Mouse (Mus musculus) hindbrain, embryonic 14.5 days (tissue): Measurements from ENCODE around the gene Ccdc9. TPM values are rescaled to one million over a fixed set of nuclear protein-coding genes. Genes with fewer than 3 reads are reported as not detected.
"Not testable (repeated sequence)": the region's sequence is repeated elsewhere in the genome, so short reads cannot be mapped to it uniquely, and the experiment has no call there.

ENCODE experiments used
- ATAC-seq: fragments of 200-750 bp; cut with Nextera tagmentation; 2 replicates; pipeline ENCODE4 v1.8.0; 2017; ENCODE audit warnings: moderate number of reproducible peaks, mild to moderate bottlenecking, moderate TSS enrichment, moderate library complexity; ENCODE audit not compliant: low FRiP score
- DNase-seq: peaks from one replicate; pipeline ENCODE4 v3.0.0-alpha.2; 2015; ENCODE audit warnings: low spot score
- H3K27ac ChIP-seq: fragments of 300-500 bp; sonication (generic); 2 replicates; pipeline ENCODE4 v1.5.1; 2014; ENCODE audit warnings: mild to moderate bottlenecking, moderate library complexity
- H3K27me3 ChIP-seq: fragments of 300-500 bp; sonication (generic); 2 replicates; pipeline ENCODE4 v1.6.1; 2014; ENCODE audit warnings: mild to moderate bottlenecking, low read length, mixed read lengths; ENCODE audit not compliant: control insufficient read depth, insufficient read depth
- H3K36me3 ChIP-seq: fragments of 300-500 bp; sonication (generic); replicated peaks from 2 replicates; pipeline ENCODE4 v1.6.1; 2014; ENCODE audit not compliant: control insufficient read depth, insufficient read depth
- H3K4me1 ChIP-seq: fragments of 300-500 bp; sonication (generic); replicated peaks from 2 replicates; pipeline ENCODE4 v1.6.1; 2014; ENCODE audit warnings: antibody characterized with exemption, low read length, mixed read lengths; ENCODE audit not compliant: control insufficient read depth, insufficient read depth
- H3K4me2 ChIP-seq: fragments of 300-500 bp; sonication (generic); replicated peaks from 2 replicates; pipeline ENCODE4 v1.6.1; 2014; ENCODE audit warnings: mild to moderate bottlenecking, moderate library complexity
- H3K4me3 ChIP-seq: fragments of 300-500 bp; sonication (generic); replicated peaks from 2 replicates; pipeline ENCODE4 v1.5.1; 2014; ENCODE audit warnings: mild to moderate bottlenecking, low read length
- H3K9ac ChIP-seq: fragments of 300-500 bp; sonication (generic); 2 replicates; pipeline ENCODE4 v1.6.1; 2014
- H3K9me3 ChIP-seq: fragments of 300-500 bp; sonication (generic); 2 replicates; pipeline ENCODE4 v1.6.1; 2016; ENCODE audit warnings: low read length; ENCODE audit not compliant: control insufficient read depth
- WGBS: fragments of 180-500 bp; shearing (Covaris S2); extraction: QIAGEN DNeasy Blood & Tissue Kit; methylation state at CpG from one replicate; pipeline ENCODE4 v1.1.7; 2014; 5-methylcytosine and 5-hydroxymethylcytosine counted together
- polyA plus RNA-seq: library from polyadenylated mRNA; unstranded; fragments of >200 nt; fragmentation: Nextera tagmentation; extraction: Ambion mirVana; gene quantifications from 2 replicates; pipeline ENCODE4 v1.2.1, GENCODE M21; 2014

Gene Ccdc9
- polyA plus RNA-seq, 1 experiment from 2014 or later = 17.0 TPM

- H3K4me3 ChIP-seq = no peak overlapping the region
Measured at GRCm38 (mm10) chr7:16263843-16264242, 22.8 kb downstream of the Ccdc9 start.

DNA sequence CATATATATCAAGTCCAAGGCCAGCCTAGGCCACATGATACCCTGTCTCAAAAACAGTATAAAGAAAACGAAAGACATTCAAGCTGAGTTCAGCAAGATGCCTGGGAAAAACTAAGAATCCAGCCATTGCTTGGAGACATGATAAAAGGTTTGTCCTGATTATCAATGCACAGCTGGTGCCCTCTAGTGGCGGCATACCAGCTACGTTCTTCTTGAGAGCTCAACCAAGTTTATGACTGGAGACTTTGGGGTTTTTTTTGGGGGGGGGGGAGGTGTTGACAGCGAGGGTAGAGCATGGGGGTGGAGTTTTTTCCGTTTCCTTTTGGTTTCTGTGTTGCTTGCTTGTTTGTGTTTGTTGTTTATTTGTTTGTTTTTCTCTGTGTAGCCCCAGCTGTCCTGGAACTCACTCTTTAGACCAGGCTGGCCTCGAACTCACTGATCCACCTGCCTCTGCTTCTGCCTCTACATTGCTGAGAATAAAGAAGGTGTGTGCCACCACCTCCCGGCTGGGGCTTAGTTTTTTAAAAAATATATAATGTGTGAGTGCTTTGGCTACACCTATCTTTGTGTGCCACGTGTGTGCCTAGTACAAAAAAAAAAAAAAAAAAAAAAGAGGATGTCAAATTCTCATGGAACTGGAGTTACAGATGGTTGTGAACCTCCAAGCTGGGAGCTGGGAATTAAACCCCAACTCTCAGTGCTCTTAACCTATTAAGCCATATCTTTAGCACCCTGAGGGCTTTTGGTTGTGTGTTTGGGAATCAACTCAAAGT lies 23.4 kb downstream of the Ccdc9 start:
- H3K9me3 ChIP-seq = peaks cover 8% of the 10 kb centered on the region; the same call in 1 of the 2 replicates
- H3K4me3 ChIP-seq = no peak overlapping the region
- no peaks in the 10 kb centered on the region for H3K4me1 ChIP-seq
- H3K27ac ChIP-seq = no peak overlapping the region
- 28% methylated on average over 8 of the region's 8 CpGs for WGBS
- ATAC-seq (no peak), DNase-seq (peak; percentile 77)
- no peaks in the 10 kb centered on the region for H3K27me3 ChIP-seq
- H3K9ac ChIP-seq = no peak overlapping the region
- no peak overlapping the region for H3K4me2 ChIP-seq
- no peaks in the 10 kb centered on the region for H3K36me3 ChIP-seq

More at GRCm38 (mm10) chr7:16263843-16264242, 22.8 kb downstream of the Ccdc9 start:
- DNase-seq = no peak
- peaks cover 8% of the 10 kb centered on the region; the same call in 1 of the 2 replicates for H3K9me3 ChIP-seq
- WGBS = 79% methylated on average over 5 of the region's 5 CpGs
- no peaks in the 10 kb centered on the region for H3K36me3 ChIP-seq
- no peak overlapping the region for H3K4me2 ChIP-seq
- ATAC-seq = no peak
- H3K27me3 ChIP-seq = no peaks in the 10 kb centered on the region
- H3K9ac ChIP-seq = no peak overlapping the region
- no peaks in the 10 kb centered on the region for H3K4me1 ChIP-seq
- no peak overlapping the region for H3K27ac ChIP-seq

DNA sequence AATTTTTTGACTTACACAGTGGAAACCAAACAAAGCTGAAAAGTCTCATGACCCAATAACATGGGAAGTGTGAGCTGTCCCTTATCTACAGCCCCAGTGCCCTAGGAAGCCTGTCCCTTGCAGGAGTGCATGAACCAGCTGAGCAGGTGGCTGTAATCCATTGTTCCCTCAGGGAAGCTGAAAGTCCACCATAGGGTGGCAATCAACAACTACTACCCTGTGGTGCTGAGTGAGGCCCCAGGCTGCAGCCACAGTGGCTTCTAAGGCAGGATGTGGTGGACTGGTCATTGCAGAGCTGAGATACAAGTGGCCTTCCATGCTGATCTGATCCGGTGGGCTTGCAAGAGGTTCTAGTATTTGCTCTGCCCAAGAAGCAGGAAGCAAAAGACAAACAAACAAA lies 25.5 kb downstream of the Ccdc9 start:
- peaks cover 8% of the 10 kb centered on the region; the same call in 1 of the 2 replicates for H3K9me3 ChIP-seq
- ATAC-seq = no peak
- no peak overlapping the region for H3K4me3 ChIP-seq
- DNase-seq = no peak
- 83% methylated on average over 1 of the region's 1 CpGs for WGBS
- H3K27me3 ChIP-seq = no peaks in the 10 kb centered on the region
- no peak overlapping the region for H3K4me2 ChIP-seq
- H3K9ac ChIP-seq = no peak overlapping the region
- no peak overlapping the region for H3K27ac ChIP-seq
- no peaks in the 10 kb centered on the region for H3K4me1 ChIP-seq
- H3K36me3 ChIP-seq = no peaks in the 10 kb centered on the region

GRCm38 (mm10) chr7:16259110-16259590 lies 27.4 kb downstream of the Ccdc9 start, which contains the start of gene C5ar1:
Gene C5ar1, minus strand, starts transcription at chr7:16259540.
- no peaks in the 10 kb centered on the region for H3K36me3 ChIP-seq
- WGBS = 83% methylated on average over 5 of the region's 5 CpGs
- no peak within 1 kb of the TSS for H3K4me3 ChIP-seq
- no peak within 1 kb of the TSS for H3K27ac ChIP-seq
- no peaks in the 10 kb centered on the region for H3K27me3 ChIP-seq
- H3K4me1 ChIP-seq = no peaks in the 10 kb centered on the region
- ATAC-seq (no peak), DNase-seq (no peak)
- H3K4me2 ChIP-seq = no peak within 1 kb of the TSS
- no peak within 1 kb of the TSS for H3K9ac ChIP-seq
- H3K9me3 ChIP-seq = no peaks in the 10 kb centered on the region

- no peak overlapping the region for H3K4me2 ChIP-seq
- H3K4me3 ChIP-seq = no peak overlapping the region
- H3K9me3 ChIP-seq = no peaks in the 10 kb centered on the region
- H3K4me1 ChIP-seq = no peaks in the 10 kb centered on the region
- no peak for ATAC-seq
- no peaks in the 10 kb centered on the region for H3K27me3 ChIP-seq
- H3K27ac ChIP-seq = no peak overlapping the region
- no peak for DNase-seq
- no peaks in the 10 kb centered on the region for H3K36me3 ChIP-seq
- WGBS = 91% methylated on average over 11 of the region's 11 CpGs
- no peak overlapping the region for H3K9ac ChIP-seq
Measured at GRCm38 (mm10) chr7:16257830-16258229, 28.8 kb downstream of the Ccdc9 start.

DNA sequence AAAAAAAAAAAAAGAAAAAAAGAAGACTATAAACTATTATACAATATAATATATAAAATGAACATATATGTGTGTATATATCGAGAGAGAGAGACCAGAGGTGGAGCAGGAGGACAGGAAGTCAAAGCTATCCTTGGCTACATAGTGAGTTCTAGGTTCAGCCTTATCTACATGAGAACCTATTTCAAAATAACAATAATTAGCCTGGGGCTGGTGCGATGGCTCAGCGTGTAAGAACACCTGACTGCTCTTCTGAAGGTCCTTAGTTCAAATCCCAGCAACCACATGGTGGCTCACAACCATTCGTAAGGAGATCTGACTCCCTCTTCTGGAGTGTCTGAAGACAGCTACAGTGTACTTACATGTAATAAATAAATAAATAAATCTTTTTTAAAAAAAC lies 30.6 kb downstream of the Ccdc9 start:
- not testable (repeated sequence) for DNase-seq, H3K9me3 ChIP-seq, ATAC-seq, H3K4me2 ChIP-seq, H3K27me3 ChIP-seq, H3K4me1 ChIP-seq, H3K27ac ChIP-seq, H3K9ac ChIP-seq, H3K4me3 ChIP-seq, H3K36me3 ChIP-seq
- WGBS = 81% methylated on average over 4 of the region's 4 CpGs

DNA sequence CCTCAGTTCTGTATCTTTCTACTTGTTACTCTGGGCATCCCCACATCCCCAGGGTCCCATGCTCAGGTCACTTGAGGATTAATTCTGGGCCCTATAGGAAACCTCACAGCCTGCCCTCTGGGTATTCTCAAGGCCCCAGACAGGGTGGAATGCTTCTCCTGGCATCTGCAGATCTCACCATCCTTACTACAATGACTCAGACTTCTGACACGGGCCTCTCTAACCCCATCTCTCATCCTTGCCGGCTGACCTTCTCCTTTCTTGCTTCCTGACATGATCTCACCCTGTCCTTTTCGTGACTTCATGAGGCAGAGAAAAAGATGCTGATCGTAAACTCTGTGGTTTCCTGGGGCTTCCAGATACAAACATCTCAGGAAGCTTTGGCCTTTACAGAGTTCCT lies 32.4 kb downstream of the Ccdc9 start:
- no peaks in the 10 kb centered on the region for H3K4me1 ChIP-seq
- no peaks in the 10 kb centered on the region for H3K9me3 ChIP-seq
- no peak overlapping the region for H3K9ac ChIP-seq
- 78% methylated on average over 4 of the region's 4 CpGs for WGBS
- no peak for DNase-seq
- no peaks in the 10 kb centered on the region for H3K27me3 ChIP-seq
- no peak overlapping the region for H3K27ac ChIP-seq
- H3K36me3 ChIP-seq = no peaks in the 10 kb centered on the region
- H3K4me2 ChIP-seq = no peak overlapping the region
- no peak for ATAC-seq
- H3K4me3 ChIP-seq = no peak overlapping the region

GRCm38 (mm10) chr7:16250687-16251086 lies 35.9 kb downstream of the Ccdc9 start:
- Histone ChIP-seq H3K4me2 (no peak overlapping the region), H3K27me3 (no peaks in the 10 kb centered on the region), H3K27ac (no peak overlapping the region), H3K4me1 (no peaks in the 10 kb centered on the region), H3K36me3 (no peaks in the 10 kb centered on the region), H3K9me3 (no peaks in the 10 kb centered on the region), H3K9ac (no peak overlapping the region), H3K4me3 (no peak overlapping the region)
- no peak for ATAC-seq
- 93% methylated on average over 5 of the region's 5 CpGs for WGBS
- no peak for DNase-seq

- Histone ChIP-seq H3K27ac (no peak overlapping the region), H3K4me3 (no peak overlapping the region), H3K36me3 (no peaks in the 10 kb centered on the region), H3K27me3 (no peaks in the 10 kb centered on the region), H3K4me2 (no peak overlapping the region), H3K9ac (no peak overlapping the region), H3K4me1 (no peaks in the 10 kb centered on the region), H3K9me3 (no peaks in the 10 kb centered on the region)
- DNase-seq = no peak
- no peak for ATAC-seq
- WGBS = 65% methylated on average over 1 of the region's 4 CpGs
Measured at GRCm38 (mm10) chr7:16245958-16246357, 40.6 kb downstream of the Ccdc9 start.
